Mouse (Mus musculus): Measurements from ENCODE around the gene Kcnmb4. TPM values are rescaled to one million over a fixed set of nuclear protein-coding genes. Genes with fewer than 3 reads are reported as not detected.
A peak's percentile ranks its signal among the peaks of the same experiment; 100 is the strongest.

Kcnmb4 gene
- polyA plus RNA-seq (2016; fragmentation: Nextera tagmentation; extraction: Ambion mirVana): 5.0 and 8.0 TPM in 2 replicates

DNA sequence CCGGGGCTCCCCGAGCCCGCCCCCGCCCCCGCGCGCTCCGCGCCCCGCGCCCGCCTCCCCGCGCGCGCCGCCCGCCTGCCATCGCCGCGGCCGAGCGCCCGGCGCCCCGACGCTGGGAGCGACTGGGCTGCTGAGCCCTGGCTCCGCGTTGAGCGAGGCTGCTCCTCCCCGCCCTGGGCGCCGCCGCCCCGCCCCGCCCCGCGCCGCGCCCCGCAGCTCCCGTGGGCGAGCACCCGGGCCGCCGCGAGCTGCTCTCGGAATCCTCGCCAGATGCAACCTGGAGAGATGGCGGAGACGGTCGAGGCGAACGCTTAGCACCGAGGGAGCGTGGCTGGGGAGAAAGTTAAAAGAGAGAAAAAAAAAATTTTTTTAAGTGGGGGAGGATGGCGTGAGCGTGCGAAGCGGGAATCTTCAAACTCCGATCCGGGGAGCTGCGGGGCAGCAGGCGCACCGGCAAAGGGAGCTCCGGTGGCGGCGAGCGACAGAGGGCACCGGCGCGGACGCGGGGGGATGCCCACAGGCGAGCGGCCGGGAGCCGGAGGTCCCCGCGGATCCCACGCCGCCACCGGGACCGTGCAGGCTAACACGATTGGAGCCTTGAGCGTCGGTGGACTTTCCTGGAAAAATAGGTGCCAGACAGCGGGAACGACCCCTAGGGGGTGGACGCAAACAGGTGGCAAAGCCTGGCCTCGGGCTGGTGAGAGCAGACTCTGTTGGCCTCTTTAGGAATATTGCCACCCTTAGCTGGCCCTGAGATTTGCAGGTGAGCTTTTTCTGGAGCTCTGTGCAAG, at the start of gene Kcnmb4:
Kcnmb4 (minus strand) TSS at position 120 of the 791 bp plus-strand sequence.
- no peak for DNase-seq (ENCODE audit: low spot score)
- Histone ChIP-seq H3K27ac (peak within 1 kb of the TSS; percentile 86), H3K36me3 (no peaks in the 10 kb centered on the region), H3K27me3 (ENCODE audit: insufficient read depth, poor library complexity, severe bottlenecking) (no peaks in the 10 kb centered on the region), H3K4me3 (peak within 1 kb of the TSS; percentile 77), H3K9me3 (no peaks in the 10 kb centered on the region), H3K4me1 (peaks cover 10% of the 10 kb centered on the region)
- 5% methylated on average over 88 of the region's 92 CpGs for WGBS

DNA sequence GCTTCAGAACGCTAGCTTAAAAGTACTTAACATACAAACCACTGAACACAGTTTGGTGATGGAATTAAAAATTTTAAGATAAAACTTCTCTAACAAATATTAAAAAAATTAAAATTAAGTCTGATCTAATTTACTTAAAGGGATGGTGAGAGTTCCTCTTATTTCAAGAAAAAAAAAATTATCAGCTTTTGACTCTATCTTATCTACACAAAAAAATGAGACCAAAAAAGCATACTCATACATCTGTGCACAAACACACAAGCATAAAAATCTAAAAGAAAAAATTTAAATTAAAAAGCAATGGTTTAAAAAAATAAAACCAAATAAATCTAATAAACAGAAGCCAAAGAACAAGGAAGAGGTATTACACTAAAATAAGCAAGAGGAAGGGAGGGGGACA, 45.9 kb upstream of the Kcnmb4 start:
- H3K9me3 ChIP-seq: no peaks in the 10 kb centered on the region
- H3K27ac ChIP-seq: no peak overlapping the region
- DNase-seq (ENCODE audit: low spot score): no peak
- no peaks in the 10 kb centered on the region for H3K4me1 ChIP-seq
- no peaks in the 10 kb centered on the region for H3K27me3 ChIP-seq (ENCODE audit: insufficient read depth, poor library complexity, severe bottlenecking)
- no peaks in the 10 kb centered on the region for H3K36me3 ChIP-seq
- WGBS: 96% methylated on average over 1 of the region's 1 CpGs
- H3K4me3 ChIP-seq: no peak overlapping the region

DNA sequence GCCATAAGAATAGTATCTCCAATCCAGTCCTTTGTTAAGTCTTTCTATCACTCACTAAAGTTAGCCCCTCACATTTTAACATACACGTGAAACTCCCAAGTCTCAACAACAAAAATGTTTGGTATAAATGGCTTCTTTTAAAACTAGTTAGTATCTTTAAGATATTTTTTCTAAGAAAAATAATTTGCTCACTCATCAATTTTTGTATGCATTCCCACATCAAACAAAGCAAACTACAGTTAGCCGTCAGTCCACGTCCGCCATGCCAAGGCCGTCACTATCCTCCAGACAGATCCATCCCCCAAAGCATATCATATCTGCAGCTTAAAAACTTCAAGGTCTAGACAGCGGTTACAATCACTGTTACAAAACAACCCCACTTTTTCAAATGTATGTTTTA, 41.9 kb upstream of the Kcnmb4 start:
- no peak overlapping the region for H3K4me3 ChIP-seq
- no peak for DNase-seq (ENCODE audit: low spot score)
- H3K9me3 ChIP-seq: no peaks in the 10 kb centered on the region
- H3K4me1 ChIP-seq: no peaks in the 10 kb centered on the region
- H3K27me3 ChIP-seq (ENCODE audit: insufficient read depth, poor library complexity, severe bottlenecking): no peaks in the 10 kb centered on the region
- H3K27ac ChIP-seq: no peak overlapping the region
- no peaks in the 10 kb centered on the region for H3K36me3 ChIP-seq
- WGBS: 87% methylated on average over 6 of the region's 6 CpGs

DNA sequence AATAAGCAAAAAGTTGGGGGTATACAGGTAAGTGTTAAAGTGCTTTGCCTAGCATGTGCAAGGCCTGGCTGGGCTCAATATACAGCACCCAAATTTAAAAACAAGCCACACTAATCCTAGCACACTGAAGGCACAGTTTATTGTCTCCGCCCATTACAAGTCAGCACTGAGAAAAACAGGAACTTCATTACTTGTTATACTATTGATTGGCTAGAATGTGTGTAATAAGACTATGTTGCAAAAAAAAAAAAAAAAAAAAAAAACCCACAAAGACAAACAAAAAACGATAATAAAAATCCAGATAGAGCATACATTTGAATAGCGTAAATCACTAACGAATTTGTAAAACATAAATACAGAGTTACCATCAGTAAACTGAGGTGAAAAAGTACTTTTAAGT, 41.5 kb upstream of the Kcnmb4 start:
- Histone ChIP-seq H3K9me3 (no peaks in the 10 kb centered on the region), H3K27me3 (ENCODE audit: insufficient read depth, poor library complexity, severe bottlenecking) (no peaks in the 10 kb centered on the region), H3K4me1 (no peaks in the 10 kb centered on the region), H3K4me3 (no peak overlapping the region), H3K36me3 (no peaks in the 10 kb centered on the region), H3K27ac (no peak overlapping the region)
- WGBS: 95% methylated on average over 4 of the region's 4 CpGs
- no peak for DNase-seq (ENCODE audit: low spot score)

DNA sequence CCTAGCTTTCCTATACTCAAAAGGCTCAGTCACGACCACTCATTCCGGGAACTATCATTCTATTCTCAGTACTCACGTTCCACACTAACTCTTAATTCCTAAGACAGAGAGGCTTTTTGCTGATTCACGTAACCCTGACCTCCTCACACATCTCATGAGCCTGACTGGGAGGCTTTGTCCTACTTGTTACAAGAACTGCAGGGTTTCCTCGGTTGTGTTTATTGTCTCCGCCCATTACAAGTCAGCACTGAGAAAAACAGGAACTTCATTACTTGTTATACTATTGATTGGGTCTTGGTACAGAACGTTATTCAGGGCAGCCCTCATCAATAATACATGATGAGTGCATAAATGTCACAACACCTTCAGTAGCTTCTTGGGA, 39.6 kb upstream of the Kcnmb4 start:
- Histone ChIP-seq H3K36me3 (no peaks in the 10 kb centered on the region), H3K27me3 (ENCODE audit: insufficient read depth, poor library complexity, severe bottlenecking) (no peaks in the 10 kb centered on the region), H3K27ac (no peak overlapping the region), H3K9me3 (no peaks in the 10 kb centered on the region), H3K4me3 (no peak overlapping the region), H3K4me1 (no peaks in the 10 kb centered on the region)
- WGBS: 67% methylated on average over 7 of the region's 7 CpGs
- DNase-seq (ENCODE audit: low spot score): no peak

DNA sequence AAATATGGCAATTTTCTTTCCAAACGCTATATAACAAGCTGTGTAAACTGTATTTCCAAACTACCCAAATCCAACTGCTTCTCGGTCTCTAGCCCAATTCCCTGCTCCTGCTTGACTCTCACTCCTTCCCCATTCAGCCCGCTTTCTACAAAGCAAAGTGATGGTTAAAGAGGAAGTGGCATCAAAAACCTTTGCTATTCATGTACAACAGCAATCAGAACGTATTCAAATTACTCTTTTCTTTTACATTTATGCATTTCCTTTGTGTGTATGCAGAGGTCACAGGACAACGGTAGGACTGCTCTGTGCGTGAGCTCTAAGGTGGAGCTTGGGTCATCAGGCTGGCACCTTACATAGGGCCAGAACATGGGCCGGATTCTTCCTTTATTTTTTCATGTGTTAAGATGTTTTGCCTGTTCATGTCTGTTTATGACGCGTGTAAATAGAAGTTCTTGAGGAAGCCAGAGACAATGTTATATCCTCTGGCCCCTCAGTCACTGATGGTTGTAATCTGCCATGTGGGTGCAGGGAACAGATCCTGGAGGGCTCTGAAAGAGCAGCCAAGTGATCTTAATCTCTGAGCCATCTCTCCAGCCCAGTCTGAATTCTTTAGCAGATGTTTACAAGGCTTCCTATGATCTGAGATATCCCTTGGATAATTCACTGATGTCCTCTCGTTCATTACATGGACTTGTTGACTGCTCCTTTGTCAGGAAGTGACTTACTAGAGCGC, 39.0 kb upstream of the Kcnmb4 start:
- no peaks in the 10 kb centered on the region for H3K4me1 ChIP-seq
- no peak overlapping the region for H3K27ac ChIP-seq
- WGBS: 90% methylated on average over 11 of the region's 11 CpGs
- DNase-seq (ENCODE audit: low spot score): no peak
- H3K36me3 ChIP-seq: no peaks in the 10 kb centered on the region
- no peak overlapping the region for H3K4me3 ChIP-seq
- no peaks in the 10 kb centered on the region for H3K27me3 ChIP-seq (ENCODE audit: insufficient read depth, poor library complexity, severe bottlenecking)
- no peaks in the 10 kb centered on the region for H3K9me3 ChIP-seq

DNA sequence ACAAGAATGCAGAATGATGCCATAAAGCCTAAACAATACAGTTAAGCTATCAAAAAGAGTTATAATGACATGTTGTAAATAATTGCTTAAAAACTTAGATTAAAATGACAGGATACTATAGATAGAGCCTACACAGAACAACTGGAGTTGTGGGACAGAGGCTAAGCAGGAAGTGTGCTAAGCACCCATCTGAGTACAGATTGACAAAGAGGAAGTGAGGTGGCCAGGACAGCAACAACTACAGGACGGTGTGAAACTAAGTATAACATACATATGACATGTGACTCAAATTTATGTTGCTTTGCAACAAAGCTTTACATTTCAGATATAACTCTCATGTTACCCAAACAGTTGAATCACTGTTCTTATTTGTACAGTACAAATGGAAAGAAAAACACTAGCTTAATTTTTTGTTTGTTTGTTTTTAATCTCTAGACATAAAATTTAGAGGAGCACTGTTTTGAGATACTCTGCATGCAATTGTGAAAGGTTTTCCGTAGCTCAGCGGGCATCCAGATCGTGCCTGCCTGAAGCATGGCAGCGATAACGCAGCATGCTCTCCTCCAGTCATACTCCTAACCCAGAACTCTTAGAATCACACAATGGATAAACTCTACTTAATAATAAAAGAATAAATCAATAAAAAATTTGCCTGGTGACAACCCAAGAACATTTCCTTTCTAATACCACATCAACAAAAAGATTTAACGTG, 31.8 kb upstream of the Kcnmb4 start:
- H3K9me3 ChIP-seq: no peaks in the 10 kb centered on the region
- no peaks in the 10 kb centered on the region for H3K27me3 ChIP-seq (ENCODE audit: insufficient read depth, poor library complexity, severe bottlenecking)
- no peak overlapping the region for H3K27ac ChIP-seq
- no peak for DNase-seq (ENCODE audit: low spot score)
- 89% methylated on average over 7 of the region's 7 CpGs for WGBS
- H3K4me3 ChIP-seq: no peak overlapping the region
- H3K36me3 ChIP-seq: peaks cover 3% of the 10 kb centered on the region; the same call in 1 of the 2 replicates
- H3K4me1 ChIP-seq: no peaks in the 10 kb centered on the region

DNA sequence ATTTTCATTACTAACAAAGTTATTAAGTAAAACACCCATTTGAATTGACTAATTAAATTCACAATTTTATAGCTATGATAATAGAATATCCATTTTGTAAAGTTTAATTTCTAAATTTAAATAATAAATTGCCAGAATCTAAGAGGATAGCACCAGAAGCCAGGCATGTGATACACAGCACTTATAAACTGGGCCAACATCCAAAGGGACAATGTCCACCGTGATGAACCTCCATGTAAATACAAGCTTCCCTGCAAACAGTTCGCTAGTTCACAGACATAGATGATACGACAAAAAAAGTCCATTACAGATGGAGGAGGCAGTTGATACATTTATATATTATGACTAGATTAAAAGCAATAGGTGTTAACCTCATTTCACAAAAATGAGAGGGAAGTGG, 19.1 kb upstream of the Kcnmb4 start:
- DNase-seq (ENCODE audit: low spot score): no peak
- H3K36me3 ChIP-seq: peaks cover 55% of the 10 kb centered on the region
- no peaks in the 10 kb centered on the region for H3K4me1 ChIP-seq
- no peak overlapping the region for H3K4me3 ChIP-seq
- WGBS: 97% methylated on average over 3 of the region's 3 CpGs
- no peak overlapping the region for H3K27ac ChIP-seq
- no peaks in the 10 kb centered on the region for H3K9me3 ChIP-seq
- no peaks in the 10 kb centered on the region for H3K27me3 ChIP-seq (ENCODE audit: insufficient read depth, poor library complexity, severe bottlenecking)

DNA sequence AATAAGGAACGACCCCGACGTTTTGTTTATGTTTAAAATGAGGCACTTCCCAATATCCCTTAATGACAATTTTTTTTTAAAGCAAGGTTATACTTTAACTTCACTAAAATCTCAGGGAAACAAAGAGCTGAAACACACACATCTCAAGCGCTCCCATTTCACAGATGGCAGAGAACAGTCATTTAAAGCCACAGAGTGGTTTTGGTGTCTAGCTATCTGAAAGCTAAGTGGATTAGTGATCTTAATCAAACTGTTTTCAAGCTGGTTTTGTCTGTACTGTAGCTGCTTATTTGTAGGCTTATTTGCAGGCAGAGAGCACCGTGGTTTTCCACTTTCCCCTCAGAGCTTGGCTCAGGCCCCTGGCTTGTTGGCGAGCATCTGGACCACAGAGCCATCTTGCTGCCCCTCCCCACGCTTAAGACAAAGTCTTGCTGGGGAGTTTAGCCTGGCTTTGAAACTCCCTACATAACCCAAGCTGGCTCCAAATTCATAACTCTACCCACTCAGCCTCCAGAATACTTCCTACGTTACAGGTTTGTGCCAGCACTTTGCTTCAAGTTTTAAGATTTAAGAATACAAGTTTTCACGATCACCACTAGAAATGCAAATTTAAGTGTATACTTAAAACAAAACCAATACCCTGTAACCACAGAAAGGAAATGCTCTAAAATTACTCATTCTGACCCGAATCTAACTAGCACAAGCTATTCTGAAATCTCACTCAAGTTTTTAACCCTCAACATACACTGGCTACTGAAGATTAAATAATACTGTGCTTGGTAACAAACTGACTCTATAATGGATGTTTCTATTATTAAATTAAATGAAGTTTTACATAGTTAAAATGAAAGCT, 13.4 kb upstream of the Kcnmb4 start:
- Histone ChIP-seq H3K4me1 (no peaks in the 10 kb centered on the region), H3K27me3 (ENCODE audit: insufficient read depth, poor library complexity, severe bottlenecking) (no peaks in the 10 kb centered on the region), H3K9me3 (no peaks in the 10 kb centered on the region), H3K27ac (no peak overlapping the region), H3K36me3 (peaks cover 49% of the 10 kb centered on the region), H3K4me3 (no peak overlapping the region)
- WGBS: 93% methylated on average over 10 of the region's 10 CpGs
- DNase-seq (ENCODE audit: low spot score): no peak

DNA sequence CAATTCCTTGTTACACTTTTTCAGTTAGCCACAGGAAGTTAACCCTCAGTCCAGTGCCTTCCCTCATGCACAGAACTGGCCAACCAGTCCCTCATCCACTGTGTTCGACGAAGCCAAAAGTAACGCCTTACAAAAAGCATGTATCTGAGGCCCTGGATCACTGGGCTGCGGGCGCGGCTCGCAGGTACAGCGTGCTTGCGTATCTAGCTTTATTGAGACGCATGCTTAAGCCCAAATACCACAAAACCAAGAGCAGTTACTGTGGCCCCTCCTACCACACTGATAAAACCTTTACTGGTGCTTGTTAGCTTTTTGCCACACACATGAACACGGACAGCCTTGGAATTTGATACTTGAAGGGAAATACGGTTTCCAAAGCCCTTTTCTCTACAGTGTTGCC, 8.2 kb upstream of the Kcnmb4 start:
- H3K4me1 ChIP-seq: no peaks in the 10 kb centered on the region
- H3K4me3 ChIP-seq: no peak overlapping the region
- peaks cover 34% of the 10 kb centered on the region for H3K36me3 ChIP-seq
- H3K27ac ChIP-seq: no peak overlapping the region
- WGBS: 89% methylated on average over 12 of the region's 12 CpGs
- no peaks in the 10 kb centered on the region for H3K9me3 ChIP-seq
- DNase-seq (ENCODE audit: low spot score): no peak
- H3K27me3 ChIP-seq (ENCODE audit: insufficient read depth, poor library complexity, severe bottlenecking): no peaks in the 10 kb centered on the region

DNA sequence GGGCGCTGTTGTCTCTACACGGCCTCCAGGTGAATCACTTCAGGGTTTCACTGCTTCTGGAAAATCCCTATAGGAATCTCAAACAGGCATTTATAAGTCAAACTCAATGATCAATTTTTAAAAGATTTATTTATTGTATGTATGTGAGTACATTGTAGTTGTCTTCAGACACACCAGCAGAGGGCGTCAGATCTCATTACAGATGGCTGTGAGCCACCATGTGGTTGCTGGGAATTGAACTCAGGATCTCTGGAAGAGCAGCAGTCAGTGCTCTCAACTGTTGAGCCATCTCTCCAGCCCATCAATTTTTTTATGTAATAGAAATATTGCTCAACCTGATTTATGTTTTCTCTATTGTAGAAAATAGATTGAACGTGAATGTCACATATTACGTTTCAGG, 7.3 kb upstream of the Kcnmb4 start:
- no peak for DNase-seq (ENCODE audit: low spot score)
- Histone ChIP-seq H3K27ac (no peak overlapping the region), H3K36me3 (peaks cover 27% of the 10 kb centered on the region), H3K4me3 (no peak overlapping the region), H3K9me3 (no peaks in the 10 kb centered on the region), H3K4me1 (no peaks in the 10 kb centered on the region), H3K27me3 (ENCODE audit: insufficient read depth, poor library complexity, severe bottlenecking) (no peaks in the 10 kb centered on the region)
- 89% methylated on average over 5 of the region's 5 CpGs for WGBS

DNA sequence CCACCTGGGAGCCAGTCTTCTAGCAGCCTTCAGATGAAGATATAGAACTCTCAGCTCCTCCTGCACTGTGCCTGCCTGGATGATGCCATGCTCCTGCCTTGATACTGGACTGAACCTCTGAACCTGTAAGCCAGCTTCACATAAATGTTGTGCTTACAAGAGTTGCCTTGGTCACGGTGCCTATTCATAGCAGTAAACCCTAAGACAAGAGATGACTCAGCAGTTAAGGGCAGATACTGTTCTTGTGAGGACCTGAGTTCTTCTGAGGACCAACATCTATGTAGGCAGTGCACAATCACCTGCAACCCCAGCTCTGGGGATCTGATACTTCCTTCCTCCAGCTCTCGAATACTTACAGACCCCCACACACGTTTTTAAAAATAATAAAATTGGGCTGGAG, 2.9 kb upstream of the Kcnmb4 start:
- no peaks in the 10 kb centered on the region for H3K27me3 ChIP-seq (ENCODE audit: insufficient read depth, poor library complexity, severe bottlenecking)
- 94% methylated on average over 3 of the region's 3 CpGs for WGBS
- H3K27ac ChIP-seq: no peak overlapping the region
- DNase-seq (ENCODE audit: low spot score): no peak
- H3K4me1 ChIP-seq: peaks cover 10% of the 10 kb centered on the region
- H3K9me3 ChIP-seq: no peaks in the 10 kb centered on the region
- H3K4me3 ChIP-seq: no peak overlapping the region
- no peaks in the 10 kb centered on the region for H3K36me3 ChIP-seq

Measured in heart, embryonic 10.5 days (tissue).